Mouse (Mus musculus) intestine, embryonic 14.5 days (tissue): Measurements from ENCODE around the gene Pomp. TPM values are rescaled to one million over a fixed set of nuclear protein-coding genes. Genes with fewer than 3 reads are reported as not detected.

Experiments used
- ATAC-seq: fragments of 200-750 bp; cut with Nextera tagmentation; replicated peaks from 2 replicates; pipeline ENCODE4 v1.8.0; 2017; ENCODE audit warnings: low read depth, moderate number of reproducible peaks, moderate TSS enrichment, moderate library complexity; ENCODE audit not compliant: low FRiP score, low TSS enrichment
- DNase-seq: peaks from one replicate; pipeline ENCODE4 v3.0.0-alpha.2; 2018; ENCODE audit warnings: low spot score
- H3K27ac ChIP-seq: fragments of 300-500 bp; sonication (generic); 2 replicates; pipeline ENCODE4 v1.5.1; 2014; ENCODE audit warnings: low read depth, mild to moderate bottlenecking, control low read depth
- H3K27me3 ChIP-seq: fragments of 300-500 bp; sonication (generic); replicated peaks from 2 replicates; pipeline ENCODE4 v1.6.1; 2014; ENCODE audit warnings: low read length, control low read depth; ENCODE audit not compliant: control insufficient read depth, insufficient read depth
- H3K36me3 ChIP-seq: fragments of 300-500 bp; sonication (generic); 2 replicates; pipeline ENCODE4 v1.6.1; 2014; ENCODE audit warnings: low read length, control low read depth; ENCODE audit not compliant: control insufficient read depth, insufficient read depth
- H3K4me1 ChIP-seq: fragments of 300-500 bp; sonication (generic); replicated peaks from 2 replicates; pipeline ENCODE4 v1.6.1; 2014; ENCODE audit warnings: low read length, control low read depth, mixed read lengths; ENCODE audit not compliant: control insufficient read depth, insufficient read depth
- H3K4me2 ChIP-seq: fragments of 300-500 bp; sonication (generic); 2 replicates; pipeline ENCODE4 v1.6.1; 2014; ENCODE audit warnings: low read length
- H3K4me3 ChIP-seq: fragments of 300-500 bp; sonication (generic); 2 replicates; pipeline ENCODE4 v1.5.1; 2014; ENCODE audit warnings: low read depth, low read length, control low read depth, mixed read lengths
- H3K9ac ChIP-seq: fragments of 300-500 bp; sonication (generic); 2 replicates; pipeline ENCODE4 v1.6.1; 2014; ENCODE audit warnings: mild to moderate bottlenecking, low read length
- H3K9me3 ChIP-seq: fragments of 300-500 bp; sonication (generic); 2 replicates; pipeline ENCODE4 v1.6.1; 2016; ENCODE audit warnings: low read length, control low read depth; ENCODE audit not compliant: control insufficient read depth
- WGBS: fragments of 180-500 bp; shearing (Covaris S2); extraction: QIAGEN DNeasy Blood & Tissue Kit; methylation state at CpG from one replicate; pipeline ENCODE4 v1.1.7; 2014; 5-methylcytosine and 5-hydroxymethylcytosine counted together
- polyA plus RNA-seq: library from polyadenylated mRNA; unstranded; fragments of >200 nt; fragmentation: Nextera tagmentation; extraction: Ambion mirVana; gene quantifications from 2 replicates; pipeline ENCODE4 v1.2.1, GENCODE M21; 2014

The Pomp gene
- polyA plus RNA-seq, 1 experiment from 2014 or later, result 418 TPM

GRCm38 (mm10) chr5:147824021-147824605 is 36.1 kb upstream of the Pomp start:
- no peak overlapping the region for H3K9ac ChIP-seq
- 84% methylated on average over 13 of the region's 13 CpGs for WGBS
- no peak overlapping the region for H3K4me3 ChIP-seq
- H3K36me3 ChIP-seq, result no peaks in the 10 kb centered on the region
- ATAC-seq (no peak), DNase-seq (no peak)
- no peaks in the 10 kb centered on the region for H3K27me3 ChIP-seq
- no peaks in the 10 kb centered on the region for H3K9me3 ChIP-seq
- peaks cover 15% of the 10 kb centered on the region for H3K4me1 ChIP-seq
- no peak overlapping the region for H3K27ac ChIP-seq
- no peak overlapping the region for H3K4me2 ChIP-seq

GRCm38 (mm10) chr5:147825375-147825969 is 34.8 kb upstream of the Pomp start:
- peak overlapping the region; percentile 7; the same call in 1 of the 2 replicates for H3K27ac ChIP-seq
- ATAC-seq (no peak), DNase-seq (no peak)
- no peak overlapping the region for H3K9ac ChIP-seq
- H3K4me3 ChIP-seq, result no peak overlapping the region
- WGBS, result 40% methylated on average over 22 of the region's 22 CpGs
- no peaks in the 10 kb centered on the region for H3K27me3 ChIP-seq
- no peaks in the 10 kb centered on the region for H3K36me3 ChIP-seq
- H3K9me3 ChIP-seq, result no peaks in the 10 kb centered on the region
- peak overlapping the region; percentile 16 for H3K4me2 ChIP-seq
- H3K4me1 ChIP-seq, result peaks cover 15% of the 10 kb centered on the region

- Histone ChIP-seq H3K4me3 (no peak overlapping the region), H3K27ac (peak overlapping the region; percentile 7; the same call in 1 of the 2 replicates), H3K27me3 (no peaks in the 10 kb centered on the region), H3K36me3 (no peaks in the 10 kb centered on the region), H3K9me3 (no peaks in the 10 kb centered on the region), H3K9ac (no peak overlapping the region), H3K4me1 (peaks cover 15% of the 10 kb centered on the region), H3K4me2 (peak overlapping the region; percentile 16)
- ATAC-seq (0 out of 2 replicates have a peak, but pooled peaks have one; percentile 23), DNase-seq (peak; percentile 72)
- 34% methylated on average over 9 of the region's 9 CpGs for WGBS
Measured at GRCm38 (mm10) chr5:147826091-147826490, 34.2 kb upstream of the Pomp start.

- no peaks in the 10 kb centered on the region for H3K9me3 ChIP-seq
- H3K4me1 ChIP-seq, result peaks cover 15% of the 10 kb centered on the region
- no peak overlapping the region for H3K9ac ChIP-seq
- no peak overlapping the region; the same call in 1 of the 2 replicates for H3K4me2 ChIP-seq
- no peak overlapping the region for H3K4me3 ChIP-seq
- WGBS, result 35% methylated on average over 5 of the region's 5 CpGs
- no peaks in the 10 kb centered on the region for H3K36me3 ChIP-seq
- no peak for DNase-seq
- ATAC-seq, result no peak
- H3K27ac ChIP-seq, result no peak overlapping the region
- no peaks in the 10 kb centered on the region for H3K27me3 ChIP-seq
Measured at GRCm38 (mm10) chr5:147826546-147826945, 33.7 kb upstream of the Pomp start.

DNA sequence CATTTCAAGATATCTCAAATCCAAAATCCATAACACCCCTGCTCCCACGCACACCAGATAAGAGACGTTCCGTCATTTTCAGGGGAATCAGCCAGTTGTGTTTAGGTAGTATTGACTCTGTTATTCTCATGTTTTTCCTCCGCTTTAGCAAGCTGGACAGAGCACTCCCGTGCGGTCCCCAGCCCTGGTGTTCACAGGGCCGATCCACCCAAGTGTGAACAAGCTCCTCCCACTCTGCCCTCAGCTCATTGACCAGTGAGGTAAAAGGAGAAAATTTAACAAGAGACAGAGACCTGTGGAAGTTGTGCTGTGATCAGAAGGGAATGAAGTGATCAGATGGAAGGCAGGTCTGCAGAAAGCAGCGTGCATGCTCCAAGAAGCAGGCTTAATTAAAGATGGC is 31.4 kb upstream of the Pomp start:
- no peaks in the 10 kb centered on the region for H3K27me3 ChIP-seq
- no peaks in the 10 kb centered on the region for H3K9me3 ChIP-seq
- 77% methylated on average over 8 of the region's 8 CpGs for WGBS
- no peak overlapping the region for H3K27ac ChIP-seq
- ATAC-seq (no peak), DNase-seq (no peak)
- peaks cover 19% of the 10 kb centered on the region for H3K4me1 ChIP-seq
- H3K36me3 ChIP-seq, result no peaks in the 10 kb centered on the region
- H3K9ac ChIP-seq, result no peak overlapping the region
- H3K4me2 ChIP-seq, result no peak overlapping the region
- H3K4me3 ChIP-seq, result no peak overlapping the region

GRCm38 (mm10) chr5:147832842-147833241 is 27.4 kb upstream of the Pomp start:
- peak overlapping the region; percentile 32 for H3K4me2 ChIP-seq
- no peak for DNase-seq
- H3K36me3 ChIP-seq, result no peaks in the 10 kb centered on the region
- no peaks in the 10 kb centered on the region for H3K9me3 ChIP-seq
- H3K4me3 ChIP-seq, result no peak overlapping the region
- H3K9ac ChIP-seq, result no peak overlapping the region
- H3K27ac ChIP-seq, result no peak overlapping the region
- 0 out of 2 replicates have a peak, but pooled peaks cover 5% of the 10 kb centered on the region for H3K27me3 ChIP-seq
- H3K4me1 ChIP-seq, result peaks cover 4% of the 10 kb centered on the region; the same call in 1 of the 2 replicates
- no peak for ATAC-seq
- 17% methylated on average over 14 of the region's 14 CpGs for WGBS

GRCm38 (mm10) chr5:147834841-147835500 is 25.3 kb upstream of the Pomp start:
- no peak overlapping the region for H3K27ac ChIP-seq
- 0 out of 2 replicates have a peak, but pooled peaks cover 5% of the 10 kb centered on the region for H3K27me3 ChIP-seq
- H3K4me2 ChIP-seq, result 0 out of 2 replicates have a peak overlapping the region, but pooled peaks have one; percentile 1
- H3K4me1 ChIP-seq, result peaks cover 4% of the 10 kb centered on the region; the same call in 1 of the 2 replicates
- DNase-seq, result no peak
- no peak overlapping the region for H3K4me3 ChIP-seq
- H3K36me3 ChIP-seq, result no peaks in the 10 kb centered on the region
- no peak overlapping the region for H3K9ac ChIP-seq
- no peaks in the 10 kb centered on the region for H3K9me3 ChIP-seq
- 6% methylated on average over 17 of the region's 17 CpGs for WGBS
- ATAC-seq, result no peak

GRCm38 (mm10) chr5:147839418-147839817 is 20.8 kb upstream of the Pomp start:
- Histone ChIP-seq H3K4me1 (no peaks in the 10 kb centered on the region; the same call in 1 of the 2 replicates), H3K4me3 (no peak overlapping the region), H3K27ac (no peak overlapping the region), H3K9ac (no peak overlapping the region), H3K27me3 (0 out of 2 replicates have a peak, but pooled peaks cover 5% of the 10 kb centered on the region), H3K36me3 (no peaks in the 10 kb centered on the region), H3K9me3 (no peaks in the 10 kb centered on the region), H3K4me2 (no peak overlapping the region)
- DNase-seq (no peak), ATAC-seq (no peak)
- WGBS, result 83% methylated on average over 12 of the region's 12 CpGs
